Mouse (Mus musculus) hindbrain, embryonic 11.5 days (tissue): ENCODE measurements around the gene Tbc1d4. TPM values are rescaled to one million over a fixed set of nuclear protein-coding genes. Genes with fewer than 3 reads are reported as not detected.
"Not testable (repeated sequence)": the region's sequence is repeated elsewhere in the genome, so short reads cannot be mapped to it uniquely, and the experiment has no call there.

ENCODE experiments used
- ATAC-seq: fragments of 200-750 bp; cut with Nextera tagmentation; 2 replicates; pipeline ENCODE4 v1.8.0; 2017; ENCODE audit warnings: mild to moderate bottlenecking, moderate TSS enrichment, moderate library complexity; ENCODE audit not compliant: low FRiP score
- DNase-seq: peaks from one replicate; pipeline ENCODE4 v3.0.0-alpha.2; 2015; ENCODE audit warnings: low spot score
- H3K27ac ChIP-seq: fragments of 300-500 bp; sonication (generic); 2 replicates; pipeline ENCODE4 v1.5.1; 2014; ENCODE audit warnings: mild to moderate bottlenecking, low read depth, low read length
- H3K27me3 ChIP-seq: fragments of 300-500 bp; sonication (generic); 2 replicates; pipeline ENCODE4 v1.6.1; 2014; ENCODE audit warnings: mild to moderate bottlenecking, low read length, moderate library complexity, mixed read lengths; ENCODE audit not compliant: control insufficient read depth, insufficient read depth
- H3K36me3 ChIP-seq: fragments of 300-500 bp; sonication (generic); 2 replicates; pipeline ENCODE4 v1.6.1; 2014; ENCODE audit warnings: mild to moderate bottlenecking, low read length, moderate library complexity, mixed read lengths; ENCODE audit not compliant: control insufficient read depth, insufficient read depth
- H3K4me1 ChIP-seq: fragments of 300-500 bp; sonication (generic); replicated peaks from 2 replicates; pipeline ENCODE4 v1.6.1; 2014; ENCODE audit warnings: low read length, mixed read lengths; ENCODE audit not compliant: control insufficient read depth, insufficient read depth
- H3K4me2 ChIP-seq: fragments of 300-500 bp; sonication (generic); replicated peaks from 2 replicates; pipeline ENCODE4 v1.6.1; 2014; ENCODE audit warnings: mild to moderate bottlenecking, low read depth, low read length
- H3K4me3 ChIP-seq: fragments of 300-500 bp; sonication (generic); 2 replicates; pipeline ENCODE4 v1.5.1; 2014; ENCODE audit warnings: low read depth, low read length
- H3K9ac ChIP-seq: fragments of 300-500 bp; sonication (generic); 2 replicates; pipeline ENCODE4 v1.6.1; 2014; ENCODE audit warnings: low read depth, low read length
- H3K9me3 ChIP-seq: fragments of 300-500 bp; sonication (generic); 2 replicates; pipeline ENCODE4 v1.6.1; 2016; ENCODE audit warnings: low read length; ENCODE audit not compliant: control insufficient read depth
- WGBS: fragments of 180-500 bp; shearing (Covaris S2); extraction: QIAGEN DNeasy Blood & Tissue Kit; methylation state at CpG from one replicate; pipeline ENCODE4 v1.1.7; 2014; 5-methylcytosine and 5-hydroxymethylcytosine counted together
- polyA plus RNA-seq: library from polyadenylated mRNA; unstranded; fragments of >200 nt; fragmentation: Nextera tagmentation; extraction: Ambion mirVana; gene quantifications from 2 replicates; pipeline ENCODE4 v1.2.1, GENCODE M21; 2014

Tbc1d4 gene
- polyA plus RNA-seq, 1 experiment from 2014 or later: 5.0 TPM

DNA sequence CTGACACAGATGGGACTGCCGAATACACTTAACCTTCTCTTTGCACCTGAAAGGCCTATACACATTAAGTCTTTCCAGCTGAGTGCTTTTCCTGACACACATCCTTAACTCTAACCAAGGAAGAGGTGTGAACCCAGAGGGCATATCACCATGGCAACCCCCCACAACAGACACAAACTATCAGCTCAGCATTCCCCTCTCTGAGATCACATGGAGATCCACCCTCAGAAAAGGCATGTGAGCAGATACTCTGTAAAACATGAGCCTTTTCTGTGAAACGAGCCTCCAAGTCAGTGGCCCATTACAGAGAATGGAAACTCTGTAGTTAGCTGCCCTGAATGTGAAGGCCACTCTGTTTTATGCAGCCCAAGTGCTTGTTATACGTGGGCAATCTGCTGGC is 6.1 kb downstream of the Tbc1d4 start:
- 64% methylated on average over 3 of the region's 3 CpGs for WGBS
- H3K4me2 ChIP-seq: no peak overlapping the region
- H3K4me3 ChIP-seq: no peak overlapping the region
- H3K9ac ChIP-seq: no peak overlapping the region
- H3K27me3 ChIP-seq: no peaks in the 10 kb centered on the region
- H3K4me1 ChIP-seq: no peaks in the 10 kb centered on the region
- ATAC-seq (no peak), DNase-seq (peak; percentile 11)
- no peaks in the 10 kb centered on the region for H3K36me3 ChIP-seq
- no peaks in the 10 kb centered on the region for H3K9me3 ChIP-seq
- H3K27ac ChIP-seq: no peak overlapping the region

GRCm38 (mm10) chr14:101597096-101597715 is 11.8 kb downstream of the Tbc1d4 start:
- no peak overlapping the region for H3K9ac ChIP-seq
- H3K27me3 ChIP-seq: no peaks in the 10 kb centered on the region
- no peak overlapping the region for H3K4me2 ChIP-seq
- no peaks in the 10 kb centered on the region for H3K36me3 ChIP-seq
- no peak overlapping the region for H3K4me3 ChIP-seq
- no peak for DNase-seq
- no peak overlapping the region for H3K27ac ChIP-seq
- WGBS: 89% methylated on average over 12 of the region's 14 CpGs
- ATAC-seq: no peak
- no peaks in the 10 kb centered on the region for H3K4me1 ChIP-seq
- H3K9me3 ChIP-seq: no peaks in the 10 kb centered on the region

DNA sequence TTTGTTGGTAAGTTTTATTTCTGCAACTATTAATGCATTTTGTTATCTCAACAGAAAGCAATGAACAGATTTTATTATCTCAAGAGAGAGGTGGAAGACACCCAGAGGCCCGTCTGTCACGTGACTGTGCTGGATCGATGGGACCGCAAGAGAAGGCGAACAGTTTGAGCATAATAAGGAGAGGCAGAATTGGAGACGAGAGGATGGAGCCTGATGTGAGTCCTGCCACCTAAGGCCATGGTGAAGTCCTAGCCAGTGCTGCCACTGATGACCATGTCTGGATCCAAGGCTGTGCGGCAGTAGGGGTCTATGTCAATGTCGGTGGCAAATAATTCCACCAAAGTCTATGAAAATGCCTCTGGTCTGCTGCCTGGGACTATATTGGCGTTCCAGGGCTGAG is 12.3 kb downstream of the Tbc1d4 start:
- no peak for ATAC-seq
- no peak overlapping the region for H3K27ac ChIP-seq
- no peak overlapping the region for H3K4me2 ChIP-seq
- H3K27me3 ChIP-seq: no peaks in the 10 kb centered on the region
- H3K9ac ChIP-seq: no peak overlapping the region
- no peaks in the 10 kb centered on the region for H3K4me1 ChIP-seq
- DNase-seq: no peak
- no peaks in the 10 kb centered on the region for H3K36me3 ChIP-seq
- no peaks in the 10 kb centered on the region for H3K9me3 ChIP-seq
- 94% methylated on average over 9 of the region's 9 CpGs for WGBS
- no peak overlapping the region for H3K4me3 ChIP-seq

DNA sequence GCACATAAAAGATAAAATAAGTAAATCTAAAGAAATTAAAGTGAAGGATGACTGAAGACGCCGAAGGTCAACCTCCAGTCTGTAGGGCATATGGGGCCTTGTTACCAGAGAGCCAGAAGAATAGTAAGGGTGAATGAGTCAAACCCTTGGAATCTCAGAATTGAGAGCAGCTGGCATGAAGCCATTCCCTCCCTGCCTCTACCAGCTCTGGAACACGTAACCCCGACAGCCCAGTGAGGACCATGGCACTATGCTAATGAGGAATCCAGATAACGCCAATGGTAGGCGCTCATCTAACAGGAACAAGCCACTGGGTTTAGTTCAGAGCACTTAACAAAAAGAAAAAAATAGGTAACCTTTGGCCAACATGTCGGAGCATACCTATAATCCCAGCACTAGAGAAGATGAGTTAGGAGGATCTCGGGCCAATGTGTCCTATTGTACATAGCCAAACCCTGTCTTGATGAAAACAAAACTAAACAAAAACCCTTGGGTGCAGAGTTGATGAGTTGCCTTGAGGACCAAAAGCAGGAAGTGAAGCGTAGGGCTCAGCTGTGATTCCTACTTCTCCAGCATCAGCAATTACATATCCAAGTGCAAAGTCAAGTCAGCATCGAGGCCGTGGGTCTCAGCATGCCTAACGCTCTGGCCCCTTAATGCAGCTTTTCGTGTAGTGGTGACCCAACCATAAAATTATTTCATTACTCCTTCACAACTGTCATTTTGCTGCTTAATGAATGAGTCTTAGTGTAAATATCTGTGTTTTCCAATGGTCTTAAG is 13.5 kb downstream of the Tbc1d4 start:
- H3K4me3 ChIP-seq: no peak overlapping the region
- H3K36me3 ChIP-seq: no peaks in the 10 kb centered on the region
- H3K27me3 ChIP-seq: no peaks in the 10 kb centered on the region
- no peak for DNase-seq
- H3K27ac ChIP-seq: no peak overlapping the region
- H3K9ac ChIP-seq: no peak overlapping the region
- ATAC-seq: no peak
- no peaks in the 10 kb centered on the region for H3K9me3 ChIP-seq
- H3K4me1 ChIP-seq: no peaks in the 10 kb centered on the region
- 94% methylated on average over 13 of the region's 13 CpGs for WGBS
- no peak overlapping the region for H3K4me2 ChIP-seq

DNA sequence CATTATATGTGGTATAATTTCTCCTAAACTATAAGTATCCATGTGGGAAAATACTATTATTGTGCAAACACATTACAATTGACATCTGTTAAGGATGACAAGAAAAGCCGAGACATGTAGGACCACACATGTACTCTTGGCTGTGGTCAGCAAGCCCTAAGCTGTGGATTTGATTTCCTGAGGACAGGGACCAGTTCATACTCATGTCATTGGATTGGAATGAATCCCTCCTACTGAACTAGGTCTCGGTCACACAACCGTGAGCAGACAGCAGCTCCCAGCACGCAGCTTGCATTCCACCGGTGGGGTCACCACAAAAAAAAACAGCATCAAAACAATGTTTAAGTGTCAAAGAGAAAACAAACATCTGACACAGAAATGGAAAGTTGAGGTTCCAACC is 15.0 kb downstream of the Tbc1d4 start:
- 87% methylated on average over 5 of the region's 5 CpGs for WGBS
- no peaks in the 10 kb centered on the region for H3K4me1 ChIP-seq
- ATAC-seq (no peak), DNase-seq (no peak)
- H3K9ac ChIP-seq: no peak overlapping the region
- H3K36me3 ChIP-seq: no peaks in the 10 kb centered on the region
- H3K27me3 ChIP-seq: no peaks in the 10 kb centered on the region
- H3K9me3 ChIP-seq: no peaks in the 10 kb centered on the region
- H3K4me3 ChIP-seq: no peak overlapping the region
- H3K4me2 ChIP-seq: no peak overlapping the region
- no peak overlapping the region for H3K27ac ChIP-seq

DNA sequence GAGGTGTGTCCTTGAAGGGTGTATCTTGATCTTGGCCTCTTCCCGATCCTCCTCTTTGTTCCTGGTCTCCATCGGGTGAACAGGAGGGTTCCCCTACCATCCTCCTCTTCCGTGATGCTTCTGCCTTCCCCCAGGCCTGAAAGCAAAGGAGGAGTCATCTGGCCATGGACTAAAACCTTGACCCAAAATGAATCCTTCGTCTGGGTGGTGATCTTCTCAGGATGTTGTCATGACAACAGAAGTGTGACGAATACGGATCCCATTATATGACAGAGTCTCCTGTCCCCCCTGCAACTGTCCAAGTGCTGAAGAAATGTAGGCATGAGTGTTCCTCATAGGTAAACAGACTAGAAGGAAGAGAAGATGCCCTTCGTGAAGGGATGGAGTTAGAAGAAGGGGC is 15.7 kb downstream of the Tbc1d4 start:
- H3K4me2 ChIP-seq: no peak overlapping the region
- 80% methylated on average over 7 of the region's 7 CpGs for WGBS

DNA sequence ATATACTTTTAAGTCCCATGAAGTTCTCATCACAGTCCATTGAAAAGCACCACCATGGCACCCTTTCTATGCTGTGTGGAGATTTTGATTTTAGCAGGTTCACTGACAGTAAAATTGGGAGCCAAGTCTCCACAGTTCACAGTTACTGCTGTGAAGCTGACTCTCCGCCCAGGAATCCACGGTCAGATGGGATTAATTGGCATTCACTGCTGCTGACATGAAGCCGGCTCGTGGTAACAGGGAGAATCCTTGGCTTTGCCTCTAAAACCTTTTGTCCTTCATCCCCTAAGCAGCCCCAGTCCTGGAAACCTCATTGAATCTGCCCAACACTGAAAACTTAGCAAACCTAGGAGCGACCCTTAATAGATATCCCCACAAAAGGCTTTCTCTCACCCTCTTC is 17.9 kb downstream of the Tbc1d4 start:
- ATAC-seq (no peak), DNase-seq (no peak)
- Histone ChIP-seq H3K9me3 (no peaks in the 10 kb centered on the region), H3K27ac (no peak overlapping the region), H3K36me3 (no peaks in the 10 kb centered on the region), H3K27me3 (no peaks in the 10 kb centered on the region), H3K9ac (no peak overlapping the region), H3K4me1 (no peaks in the 10 kb centered on the region), H3K4me3 (no peak overlapping the region), H3K4me2 (no peak overlapping the region)
- 78% methylated on average over 5 of the region's 5 CpGs for WGBS

More for the DNA sequence above, 15.7 kb downstream of the Tbc1d4 start:
- Histone ChIP-seq H3K27me3 (no peaks in the 10 kb centered on the region), H3K27ac (no peak overlapping the region), H3K9me3 (no peaks in the 10 kb centered on the region), H3K4me3 (no peak overlapping the region), H3K4me1 (no peaks in the 10 kb centered on the region), H3K36me3 (no peaks in the 10 kb centered on the region), H3K9ac (no peak overlapping the region)
- ATAC-seq: no peak
- DNase-seq: no peak

DNA sequence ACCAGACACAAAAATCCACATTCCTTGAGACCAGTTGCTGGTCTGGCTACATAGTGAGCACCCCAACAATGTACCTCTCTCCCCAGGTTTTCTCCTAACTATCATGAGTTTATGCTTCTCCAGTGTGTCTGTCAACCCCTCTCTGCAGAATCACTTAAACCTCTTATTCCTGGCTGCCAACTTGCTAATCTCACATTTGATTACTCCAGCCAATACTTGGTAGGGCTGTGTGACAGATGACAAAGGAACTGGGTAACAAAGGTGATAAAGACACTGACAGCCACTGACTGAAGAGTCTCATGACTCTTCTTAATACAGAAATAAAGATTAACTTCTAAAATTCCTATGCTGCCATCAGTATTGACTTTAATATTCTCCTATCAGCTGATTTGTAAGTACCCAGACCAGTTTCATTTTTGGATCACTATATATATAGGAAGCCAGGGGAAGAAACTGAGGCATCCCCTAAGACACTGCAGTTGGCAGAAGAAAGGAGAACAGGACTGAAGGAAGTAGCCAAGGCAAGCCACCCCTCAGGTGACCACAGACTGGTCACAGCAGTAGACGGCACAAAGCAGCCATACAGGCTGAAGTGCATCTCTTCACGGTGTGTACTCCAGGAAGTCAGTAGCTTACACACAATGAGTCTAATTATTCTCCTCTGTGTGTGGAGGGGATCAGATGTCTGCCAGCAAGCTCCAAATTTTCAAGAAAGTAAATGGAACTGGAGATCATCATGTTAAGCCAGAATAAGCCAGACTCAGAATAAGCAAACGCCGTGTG is 20.6 kb downstream of the Tbc1d4 start:
- H3K36me3 ChIP-seq, H3K4me3 ChIP-seq, H3K27me3 ChIP-seq, H3K9ac ChIP-seq, ATAC-seq, H3K27ac ChIP-seq, DNase-seq, H3K4me1 ChIP-seq, H3K9me3 ChIP-seq, H3K4me2 ChIP-seq: not testable (repeated sequence)
- WGBS: 84% methylated on average over 2 of the region's 4 CpGs
